Mouse (Mus musculus): ENCODE measurements at regions not wholly inside any gene's neighbourhood (a gene's known extent, or its start where the extent isn't known, plus 50 kb on each side); places are given as distances from the start of the nearest gene placed in this dataset.
A peak's percentile ranks its signal among the peaks of the same experiment; 100 is the strongest.
"Not testable (repeated sequence)": the region's sequence is repeated elsewhere in the genome, so short reads cannot be mapped to it uniquely, and the experiment has no call there.

- not testable (repeated sequence) for H3K27ac ChIP-seq (replicated peaks; ENCODE audit: low read depth, low read length); H3K4me2 ChIP-seq (ENCODE audit: low read length); H3K4me1 ChIP-seq (ENCODE audit: control insufficient read depth, insufficient read depth, low read length); H3K9me3 ChIP-seq (ENCODE audit: control insufficient read depth, low read length); ATAC-seq (ENCODE audit: low FRiP score, low TSS enrichment); H3K9ac ChIP-seq (replicated peaks; ENCODE audit: low read length); H3K27me3 ChIP-seq (ENCODE audit: control insufficient read depth, insufficient read depth, low read length); H3K36me3 ChIP-seq (ENCODE audit: control insufficient read depth, insufficient read depth, low read length); H3K4me3 ChIP-seq (replicated peaks; ENCODE audit: low read depth, low read length)
- 78% methylated on average over 6 of the region's 6 CpGs for WGBS
- DNase-seq = peak; percentile 24
Measured at GRCm38 (mm10) chrX:126693131-126693805, 122.4 kb downstream of the 4932411N23Rik start.

GRCm38 (mm10) chrX:126690828-126691227 lies 124.8 kb downstream of the 4932411N23Rik start:
- not testable (repeated sequence) for H3K27me3 ChIP-seq (ENCODE audit: control insufficient read depth, insufficient read depth, low read length); ATAC-seq (ENCODE audit: low FRiP score, low TSS enrichment); H3K4me1 ChIP-seq (ENCODE audit: control insufficient read depth, insufficient read depth, low read length); H3K36me3 ChIP-seq (ENCODE audit: control insufficient read depth, insufficient read depth, low read length); DNase-seq; H3K4me2 ChIP-seq (ENCODE audit: low read length); H3K4me3 ChIP-seq (replicated peaks; ENCODE audit: low read depth, low read length); H3K9me3 ChIP-seq (ENCODE audit: control insufficient read depth, low read length); H3K9ac ChIP-seq (replicated peaks; ENCODE audit: low read length); H3K27ac ChIP-seq (replicated peaks; ENCODE audit: low read depth, low read length)
- WGBS = 82% methylated on average over 5 of the region's 5 CpGs

GRCm38 (mm10) chrX:126685020-126685419 lies 130.6 kb downstream of the 4932411N23Rik start:
- H3K27ac ChIP-seq (replicated peaks; ENCODE audit: low read depth, low read length); H3K4me2 ChIP-seq (ENCODE audit: low read length); H3K36me3 ChIP-seq (ENCODE audit: control insufficient read depth, insufficient read depth, low read length); H3K9me3 ChIP-seq (ENCODE audit: control insufficient read depth, low read length); H3K27me3 ChIP-seq (ENCODE audit: control insufficient read depth, insufficient read depth, low read length); H3K9ac ChIP-seq (replicated peaks; ENCODE audit: low read length); DNase-seq; ATAC-seq (ENCODE audit: low FRiP score, low TSS enrichment); H3K4me1 ChIP-seq (ENCODE audit: control insufficient read depth, insufficient read depth, low read length); H3K4me3 ChIP-seq (replicated peaks; ENCODE audit: low read depth, low read length): not testable (repeated sequence)
- WGBS = 89% methylated on average over 8 of the region's 8 CpGs

- no peak overlapping the region for H3K9ac ChIP-seq (replicated peaks; ENCODE audit: low read length)
- no peaks in the 10 kb centered on the region for H3K36me3 ChIP-seq (ENCODE audit: control insufficient read depth, insufficient read depth, low read length)
- no peak overlapping the region for H3K27ac ChIP-seq (replicated peaks; ENCODE audit: low read depth, low read length)
- ATAC-seq (ENCODE audit: low FRiP score, low TSS enrichment) = no peak
- H3K4me3 ChIP-seq (replicated peaks; ENCODE audit: low read depth, low read length) = no peak overlapping the region
- no peaks in the 10 kb centered on the region for H3K4me1 ChIP-seq (ENCODE audit: control insufficient read depth, insufficient read depth, low read length)
- no peak overlapping the region for H3K4me2 ChIP-seq (ENCODE audit: low read length)
- no peaks in the 10 kb centered on the region for H3K9me3 ChIP-seq (ENCODE audit: control insufficient read depth, low read length)
- H3K27me3 ChIP-seq (ENCODE audit: control insufficient read depth, insufficient read depth, low read length) = no peaks in the 10 kb centered on the region
- DNase-seq = no peak
Measured at GRCm38 (mm10) chrX:126655737-126656136, 159.9 kb downstream of the 4932411N23Rik start.
